Mouse (Mus musculus) G1E (cell line): ENCODE measurements around the gene Gm21887. TPM values are rescaled to one million over a fixed set of nuclear protein-coding genes. Genes with fewer than 3 reads are reported as not detected.
"Not testable (repeated sequence)": the region's sequence is repeated elsewhere in the genome, so short reads cannot be mapped to it uniquely, and the experiment has no call there.

Experiments used
- ATAC-seq: 2 replicates; pipeline ENCODE4 v1.8.0; 2016; ENCODE audit warnings: mild to moderate bottlenecking; ENCODE audit not compliant: insufficient number of reproducible peaks, poor library complexity, low FRiP score, severe bottlenecking; ENCODE audit errors: extremely low read depth
- DNase-seq: peaks from one replicate; pipeline ENCODE4 v3.0.0; 2012; ENCODE audit warnings: low spot score
- H3K27me3 ChIP-seq: 2 replicates; pipeline ENCODE4 v1.6.1; 2012; ENCODE audit warnings: mild to moderate bottlenecking, low read length, inconsistent platforms; ENCODE audit not compliant: insufficient read depth
- H3K36me3 ChIP-seq: replicated peaks from 2 replicates; pipeline ENCODE3; 2012; ENCODE audit warnings: mild to moderate bottlenecking, inconsistent platforms
- H3K4me1 ChIP-seq: 2 replicates; pipeline ENCODE4 v1.6.1; 2012; ENCODE audit warnings: low read depth, low read length, inconsistent platforms, mixed read lengths; ENCODE audit not compliant: insufficient read depth
- H3K4me3 ChIP-seq: 2 replicates; pipeline ENCODE4 v1.5.1; 2012; ENCODE audit warnings: low read depth, mild to moderate bottlenecking, inconsistent platforms, low read length, moderate library complexity, mixed read lengths
- H3K9me3 ChIP-seq: replicated peaks from 2 replicates; pipeline ENCODE4 v1.6.1; 2012; ENCODE audit warnings: inconsistent platforms
- CTCF ChIP-seq: IDR thresholded peaks from 2 replicates; pipeline ENCODE4 v1.5.1; 2012; ENCODE audit warnings: low read depth, low read length, inconsistent platforms, mixed read lengths
- GATA1 ChIP-seq: IDR thresholded peaks from 2 replicates; pipeline ENCODE4 v1.6.1; 2012; ENCODE audit warnings: borderline replicate concordance, low read length, inconsistent platforms, mixed read lengths
- GATA2 ChIP-seq: IDR thresholded peaks from 2 replicates; pipeline ENCODE4 v1.6.1; 2012; ENCODE audit warnings: low read depth, low read length, inconsistent platforms, borderline replicate concordance
- POLR2AphosphoS5 ChIP-seq: IDR thresholded peaks from 2 replicates; pipeline ENCODE4 v1.6.1; 2012; ENCODE audit warnings: low read depth, low read length, inconsistent platforms; ENCODE audit not compliant: insufficient replicate concordance
- TAL1 ChIP-seq: conservative IDR thresholded peaks from 2 replicates; pipeline ENCODE4 v1.6.1; 2012; ENCODE audit warnings: low read depth, low read length, inconsistent platforms, mixed read lengths
- polyA plus RNA-seq: library from polyadenylated mRNA; stranded (reverse); fragments of >175 nt; gene quantifications from 2 replicates; pipeline ENCODE4 v1.2.3, GENCODE M21; 2012
- total RNA-seq, 2 experiments: library from RNA; stranded (forward) in 1 of 2; stranded (reverse) in 1 of 2; fragments of 200-1000 nt in 1 of 2; fragments of >200 nt in 1 of 2; fragmentation: Nextera tagmentation in 1 of 2; gene quantifications; 2 replicates each; pipeline ENCODE4 v1.2.3; 2014 to 2017

The Gm21887 gene
- total and polyA plus RNA-seq, 3 experiments, result 35.4 to 300 (median 163) TPM

- not testable (repeated sequence) for H3K4me1 ChIP-seq, ATAC-seq
Observed at GRCm38 (mm10) chrX:169976340-169976739, 33.1 kb upstream of the Gm21887 start.

GRCm38 (mm10) chrX:169977856-169978435 lies 31.5 kb upstream of the Gm21887 start:
- ATAC-seq, H3K9me3 ChIP-seq, H3K36me3 ChIP-seq, DNase-seq, H3K4me3 ChIP-seq, H3K4me1 ChIP-seq, H3K27me3 ChIP-seq: not testable (repeated sequence)

More at GRCm38 (mm10) chrX:169976340-169976739, 33.1 kb upstream of the Gm21887 start:
- H3K9me3 ChIP-seq, H3K4me3 ChIP-seq, DNase-seq, H3K27me3 ChIP-seq, H3K36me3 ChIP-seq: not testable (repeated sequence)

- H3K4me3 ChIP-seq, ATAC-seq, H3K4me1 ChIP-seq, DNase-seq, H3K36me3 ChIP-seq, H3K27me3 ChIP-seq, H3K9me3 ChIP-seq: not testable (repeated sequence)
Observed at GRCm38 (mm10) chrX:169978436-169979381, 30.8 kb upstream of the Gm21887 start.

GRCm38 (mm10) chrX:169979461-169980202 lies 29.8 kb upstream of the Gm21887 start:
- ATAC-seq, H3K27me3 ChIP-seq: not testable (repeated sequence)

GRCm38 (mm10) chrX:169980203-169980556 lies 29.3 kb upstream of the Gm21887 start:
- not testable (repeated sequence) for DNase-seq, H3K4me3 ChIP-seq, H3K27me3 ChIP-seq, ATAC-seq, H3K9me3 ChIP-seq, H3K36me3 ChIP-seq, H3K4me1 ChIP-seq

More at GRCm38 (mm10) chrX:169979461-169980202, 29.8 kb upstream of the Gm21887 start:
- DNase-seq, H3K36me3 ChIP-seq, H3K4me1 ChIP-seq, H3K9me3 ChIP-seq, H3K4me3 ChIP-seq: not testable (repeated sequence)

GRCm38 (mm10) chrX:169980809-169981289 lies 28.6 kb upstream of the Gm21887 start:
- no peak for ATAC-seq
- DNase-seq, result no peak
- Histone ChIP-seq H3K27me3 (peaks cover 6% of the 10 kb centered on the region), H3K36me3 (no peaks in the 10 kb centered on the region), H3K9me3 (no peaks in the 10 kb centered on the region), H3K4me3 (no peak overlapping the region), H3K4me1 (peaks cover 8% of the 10 kb centered on the region)
- TF ChIP-seq GATA2 (no peak), POLR2AphosphoS5 (no peak), GATA1 (no peak), CTCF (no peak), TAL1 (no peak)

- not testable (repeated sequence) for H3K27me3 ChIP-seq, ATAC-seq, H3K4me3 ChIP-seq, DNase-seq, H3K9me3 ChIP-seq, H3K36me3 ChIP-seq
- peaks cover 11% of the 10 kb centered on the region for H3K4me1 ChIP-seq
Observed at GRCm38 (mm10) chrX:169981761-169982181, 27.7 kb upstream of the Gm21887 start.

- ATAC-seq, H3K27me3 ChIP-seq, DNase-seq, H3K36me3 ChIP-seq, H3K4me3 ChIP-seq, H3K9me3 ChIP-seq: not testable (repeated sequence)
- H3K4me1 ChIP-seq, result peaks cover 15% of the 10 kb centered on the region
Observed at GRCm38 (mm10) chrX:169982606-169983400, 26.7 kb upstream of the Gm21887 start.

- H3K36me3 ChIP-seq, H3K4me3 ChIP-seq, ATAC-seq, H3K27me3 ChIP-seq, DNase-seq, H3K9me3 ChIP-seq: not testable (repeated sequence)
- H3K4me1 ChIP-seq, result peaks cover 15% of the 10 kb centered on the region
Observed at GRCm38 (mm10) chrX:169983401-169984165, 25.9 kb upstream of the Gm21887 start.
